Mouse (Mus musculus) cerebellum, postnatal 10 days (tissue): ENCODE results near the gene Sptan1.
"Not testable (repeated sequence)": the region's sequence is repeated elsewhere in the genome, so short reads cannot be mapped to it uniquely, and the experiment has no call there.

ENCODE experiments used
- DNase-seq, 2 experiments: peaks; one replicate each; pipeline ENCODE4 v3.0.0; 2021; ENCODE audit warnings: mixed read lengths in 2 of 2

Gene Sptan1

GRCm38 (mm10) chr2:30010840-30011281 lies 45.5 kb downstream of the Sptan1 start:
- peak; percentile 90 to 95 for DNase-seq

GRCm38 (mm10) chr2:30014326-30014966 lies 49.1 kb downstream of the Sptan1 start:
- DNase-seq: peak in 1 of 2 experiments; percentile 34

GRCm38 (mm10) chr2:30025454-30025853 lies 60.1 kb downstream of the Sptan1 start:
- DNase-seq: no peak

- no peak for DNase-seq
Measured at GRCm38 (mm10) chr2:30026997-30027396, 61.6 kb downstream of the Sptan1 start.

GRCm38 (mm10) chr2:30032244-30032846 lies 67.0 kb downstream of the Sptan1 start:
- peak in 1 of 2 experiments; percentile 42 for DNase-seq

GRCm38 (mm10) chr2:30032957-30033356 lies 67.6 kb downstream of the Sptan1 start:
- DNase-seq: peak in 1 of 2 experiments; percentile 36

GRCm38 (mm10) chr2:30037762-30038161 lies 72.4 kb downstream of the Sptan1 start:
- no peak for DNase-seq

- DNase-seq: no peak
Measured at GRCm38 (mm10) chr2:30038370-30038769, 73.0 kb downstream of the Sptan1 start.

- DNase-seq: no peak
Measured at GRCm38 (mm10) chr2:30039687-30040086, 74.3 kb downstream of the Sptan1 start.

GRCm38 (mm10) chr2:30042445-30042844 lies 77.1 kb downstream of the Sptan1 start:
- DNase-seq: peak; percentile 91 to 94

GRCm38 (mm10) chr2:30044550-30044949 lies 79.2 kb downstream of the Sptan1 start:
- no peak for DNase-seq

- no peak for DNase-seq
Measured at GRCm38 (mm10) chr2:30047127-30047526, 81.8 kb downstream of the Sptan1 start.

GRCm38 (mm10) chr2:30048101-30048501 lies 82.7 kb downstream of the Sptan1 start:
- no peak for DNase-seq

GRCm38 (mm10) chr2:30048699-30049388 lies 83.5 kb downstream of the Sptan1 start, which contains the start of gene Wdr34:
Gene Wdr34, minus strand, starts transcription at chr2:30048881.
- peak; percentile 99 for DNase-seq

GRCm38 (mm10) chr2:30049831-30050230 lies 84.5 kb downstream of the Sptan1 start:
- no peak for DNase-seq

- DNase-seq: no peak
Measured at GRCm38 (mm10) chr2:30051992-30052761, 86.8 kb downstream of the Sptan1 start.

- not testable (repeated sequence) for DNase-seq
Measured at GRCm38 (mm10) chr2:30055310-30055709, 90.0 kb downstream of the Sptan1 start.

- DNase-seq: no peak
Measured at GRCm38 (mm10) chr2:30056736-30057135, 91.4 kb downstream of the Sptan1 start.

- peak; percentile 30 to 43 for DNase-seq
Measured at GRCm38 (mm10) chr2:30057223-30057904, 92.0 kb downstream of the Sptan1 start, which contains the start of gene Set. Gene Set, plus strand, starts transcription at chr2:30057378.

GRCm38 (mm10) chr2:30058418-30058817 lies 93.1 kb downstream of the Sptan1 start:
- no peak for DNase-seq

GRCm38 (mm10) chr2:30061215-30062166 lies 96.1 kb downstream of the Sptan1 start:
- DNase-seq: peak; percentile 50 to 54
